Mouse (Mus musculus) myocyte (in vitro differentiated cells): ENCODE data around the gene Wrap53. TPM values are rescaled to one million over a fixed set of nuclear protein-coding genes. Genes with fewer than 3 reads are reported as not detected.

Source experiments
- H3K27me3 ChIP-seq: one replicate; pipeline ENCODE4 v1.6.1; 2011; ENCODE audit not compliant: control insufficient read depth, insufficient read depth, insufficient read length
- H3K36me3 ChIP-seq: one replicate; pipeline ENCODE4 v1.6.1; 2011; ENCODE audit not compliant: control insufficient read depth, insufficient read depth
- H3K4me2 ChIP-seq: one replicate; pipeline ENCODE4 v1.6.1; 2011; ENCODE audit warnings: low read depth, control low read depth
- H3K4me3 ChIP-seq: one replicate; pipeline ENCODE4 v1.5.1; 2011; ENCODE audit warnings: mild to moderate bottlenecking, control low read depth, moderate library complexity
- H3K79me2 ChIP-seq: one replicate; pipeline ENCODE4 v1.6.1; 2011; ENCODE audit not compliant: control insufficient read depth, insufficient read depth
- H3ac ChIP-seq: one replicate; pipeline ENCODE4 v1.6.1; 2011; ENCODE audit not compliant: control insufficient read depth, insufficient read length
- CEBPB ChIP-seq: IDR thresholded peaks from 2 replicates; pipeline ENCODE4 v1.6.1; 2011; ENCODE audit warnings: mild to moderate bottlenecking, moderate library complexity; ENCODE audit not compliant: poor library complexity, insufficient read depth, severe bottlenecking
- E2F4 ChIP-seq: IDR thresholded peaks from one replicate; pipeline ENCODE4 v1.6.1; 2011; ENCODE audit warnings: mild to moderate bottlenecking, control low read depth, moderate library complexity; ENCODE audit not compliant: insufficient read depth
- MAX ChIP-seq: IDR thresholded peaks from one replicate; pipeline ENCODE4 v1.6.1; 2011; ENCODE audit warnings: low read depth, mild to moderate bottlenecking, control low read depth
- MYOD1 ChIP-seq, 3 experiments: IDR thresholded peaks; one replicate each; pipeline ENCODE4 v1.6.1; 2011; ENCODE audit warnings: control low read depth in 2 of 3, low read depth in 2 of 3, mild to moderate bottlenecking in 2 of 3, moderate library complexity in 1 of 3; ENCODE audit not compliant: insufficient read length in 2 of 3, control insufficient read depth in 1 of 3
- MYOG ChIP-seq, 3 experiments: IDR thresholded peaks; one replicate each; pipeline ENCODE4 v1.6.1; 2011; ENCODE audit warnings: control low read depth in 2 of 3, low read depth in 2 of 3, mild to moderate bottlenecking in 2 of 3; ENCODE audit not compliant: insufficient read length in 2 of 3, control insufficient read depth in 1 of 3, insufficient read depth in 1 of 3
- POLR2A ChIP-seq: IDR thresholded peaks from one replicate; pipeline ENCODE4 v1.6.1; 2011; ENCODE audit warnings: low read depth, mild to moderate bottlenecking, control low read depth, moderate library complexity; ENCODE audit not compliant: insufficient read length
- POLR2AphosphoS2 ChIP-seq: IDR thresholded peaks from one replicate; pipeline ENCODE4 v1.6.1; 2011; ENCODE audit warnings: low read depth, control low read depth; ENCODE audit not compliant: insufficient read length
- REST ChIP-seq: IDR thresholded peaks from one replicate; pipeline ENCODE4 v1.6.1; 2011; ENCODE audit warnings: mild to moderate bottlenecking, control low read depth, moderate library complexity; ENCODE audit not compliant: insufficient read depth, insufficient read length
- SRF ChIP-seq: IDR thresholded peaks from one replicate; pipeline ENCODE4 v1.6.1; 2011; ENCODE audit warnings: low read depth; ENCODE audit not compliant: control insufficient read depth, insufficient read length
- TCF12 ChIP-seq: IDR thresholded peaks from one replicate; pipeline ENCODE4 v1.6.1; 2011; ENCODE audit warnings: mild to moderate bottlenecking, control low read depth; ENCODE audit not compliant: poor library complexity, insufficient read depth, severe bottlenecking
- TCF3 ChIP-seq: IDR thresholded peaks from one replicate; pipeline ENCODE4 v1.6.1; 2011; ENCODE audit warnings: low read depth, control low read depth; ENCODE audit not compliant: insufficient read length
- USF1 ChIP-seq: IDR thresholded peaks from one replicate; pipeline ENCODE4 v1.6.1; 2011; ENCODE audit warnings: low read depth, mild to moderate bottlenecking, control low read depth, moderate library complexity
- polyA plus RNA-seq: library from polyadenylated mRNA; unstranded; fragments of >200 nt; fragmentation: generic; extraction: Trizol; gene quantifications from one replicate; pipeline ENCODE4 v1.2.1, GENCODE M21; 2012; ENCODE audit warnings: missing spikeins

Wrap53 gene
- polyA plus RNA-seq, 1 experiment: 9.1 TPM

DNA sequence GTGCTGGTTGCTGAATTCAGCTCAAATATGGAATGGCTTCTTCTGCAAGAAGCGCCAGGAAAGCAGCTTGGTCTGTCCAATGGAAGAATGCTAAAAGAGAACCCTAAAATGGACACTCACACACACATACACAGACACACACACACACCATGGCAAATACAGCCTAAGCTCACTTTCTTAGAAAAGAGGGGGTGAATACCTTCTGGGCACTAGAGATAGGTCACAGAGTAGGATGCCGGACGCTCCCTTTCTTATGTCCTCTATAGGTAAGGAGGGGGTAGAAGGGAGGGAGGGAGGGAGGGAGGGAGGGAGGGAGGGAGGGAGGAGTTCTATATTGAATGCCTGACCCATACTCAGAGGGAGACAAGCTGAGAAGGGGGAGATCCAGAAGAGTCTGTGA lies 28.5 kb upstream of the Wrap53 start:
- H3K36me3 ChIP-seq: no peaks in the 10 kb centered on the region
- TF ChIP-seq E2F4 (no peak), POLR2A (no peak), TCF12 (no peak), SRF (no peak), TCF3 (no peak), USF1 (no peak), CEBPB (no peak), MYOG (IDR thresholded peaks at IDR 0.05; ENCODE audit: control insufficient read depth in 1 of 3, insufficient read depth in 1 of 3, insufficient read length in 2 of 3, low read depth in 2 of 3) (no peak), REST (no peak), MAX (no peak), MYOD1 (IDR thresholded peaks at IDR 0.05; ENCODE audit: control insufficient read depth in 1 of 3, insufficient read length in 2 of 3, low read depth in 2 of 3) (no peak), POLR2AphosphoS2 (no peak)
- no peak overlapping the region for H3ac ChIP-seq

DNA sequence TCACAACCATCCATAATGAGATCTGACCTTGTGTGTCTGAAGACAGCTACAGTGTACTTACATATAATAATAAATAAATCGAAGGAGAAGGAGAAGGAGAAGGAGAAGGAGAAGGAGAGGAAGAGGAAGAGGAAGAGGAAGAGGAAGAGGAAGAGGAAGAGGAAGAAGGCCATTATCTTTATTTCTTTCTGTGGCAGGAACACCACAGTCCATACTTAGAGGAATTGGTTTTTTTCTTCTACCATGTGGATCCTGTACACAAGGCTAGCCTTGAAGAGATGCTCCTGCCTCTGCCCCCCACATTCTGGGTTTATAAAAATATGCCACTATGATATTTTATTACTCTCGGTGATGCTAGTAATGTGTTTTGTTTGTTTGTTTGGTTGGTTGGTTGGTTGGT lies 26.8 kb upstream of the Wrap53 start:
- Histone ChIP-seq H3K4me2 (no peak overlapping the region), H3K79me2 (no peaks in the 10 kb centered on the region), H3K4me3 (no peak overlapping the region), H3K36me3 (no peaks in the 10 kb centered on the region), H3ac (no peak overlapping the region), H3K27me3 (peaks cover 27% of the 10 kb centered on the region)
- no peak for TF ChIP-seq E2F4
- TF ChIP-seq SRF: no peak
- TF ChIP-seq MAX: no peak

More for the DNA sequence above, 28.5 kb upstream of the Wrap53 start:
- peaks cover 24% of the 10 kb centered on the region for H3K27me3 ChIP-seq
- H3K4me2 ChIP-seq: no peak overlapping the region
- no peaks in the 10 kb centered on the region for H3K79me2 ChIP-seq
- H3K4me3 ChIP-seq: no peak overlapping the region

DNA sequence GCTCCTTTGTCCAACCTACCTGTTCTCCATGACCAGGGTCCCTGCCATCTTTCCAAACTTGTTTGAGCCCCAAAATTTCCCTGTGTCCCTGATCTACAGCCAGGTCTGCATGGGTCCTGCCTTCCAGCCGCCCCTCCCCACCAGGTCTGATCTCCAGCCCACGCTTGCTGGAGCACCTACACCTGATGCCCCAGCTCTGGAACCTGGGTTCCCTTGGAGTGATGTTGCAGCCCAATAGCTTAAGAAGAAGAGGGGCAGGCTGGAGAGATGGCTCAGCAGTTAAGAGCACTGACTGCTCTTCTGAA lies 26.4 kb upstream of the Wrap53 start:
- H3K36me3 ChIP-seq: no peaks in the 10 kb centered on the region
- H3K27me3 ChIP-seq: peaks cover 27% of the 10 kb centered on the region
- H3K4me3 ChIP-seq: peak overlapping the region; percentile 24
- TF ChIP-seq USF1: no peak
- no peak for TF ChIP-seq TCF12
- no peak for TF ChIP-seq MYOD1 (IDR thresholded peaks at IDR 0.05; ENCODE audit: control insufficient read depth in 1 of 3, insufficient read length in 2 of 3, low read depth in 2 of 3)
- TF ChIP-seq CEBPB: no peak
- no peak for TF ChIP-seq MYOG (IDR thresholded peaks at IDR 0.05; ENCODE audit: control insufficient read depth in 1 of 3, insufficient read depth in 1 of 3, insufficient read length in 2 of 3, low read depth in 2 of 3)
- no peak for TF ChIP-seq POLR2A
- TF ChIP-seq POLR2AphosphoS2: no peak
- no peak for TF ChIP-seq SRF
- no peak for TF ChIP-seq E2F4
- TF ChIP-seq REST: no peak
- no peak for TF ChIP-seq MAX
- TF ChIP-seq TCF3: no peak
- no peaks in the 10 kb centered on the region for H3K79me2 ChIP-seq
- H3K4me2 ChIP-seq: peak overlapping the region; percentile 99
- H3ac ChIP-seq: no peak overlapping the region

DNA sequence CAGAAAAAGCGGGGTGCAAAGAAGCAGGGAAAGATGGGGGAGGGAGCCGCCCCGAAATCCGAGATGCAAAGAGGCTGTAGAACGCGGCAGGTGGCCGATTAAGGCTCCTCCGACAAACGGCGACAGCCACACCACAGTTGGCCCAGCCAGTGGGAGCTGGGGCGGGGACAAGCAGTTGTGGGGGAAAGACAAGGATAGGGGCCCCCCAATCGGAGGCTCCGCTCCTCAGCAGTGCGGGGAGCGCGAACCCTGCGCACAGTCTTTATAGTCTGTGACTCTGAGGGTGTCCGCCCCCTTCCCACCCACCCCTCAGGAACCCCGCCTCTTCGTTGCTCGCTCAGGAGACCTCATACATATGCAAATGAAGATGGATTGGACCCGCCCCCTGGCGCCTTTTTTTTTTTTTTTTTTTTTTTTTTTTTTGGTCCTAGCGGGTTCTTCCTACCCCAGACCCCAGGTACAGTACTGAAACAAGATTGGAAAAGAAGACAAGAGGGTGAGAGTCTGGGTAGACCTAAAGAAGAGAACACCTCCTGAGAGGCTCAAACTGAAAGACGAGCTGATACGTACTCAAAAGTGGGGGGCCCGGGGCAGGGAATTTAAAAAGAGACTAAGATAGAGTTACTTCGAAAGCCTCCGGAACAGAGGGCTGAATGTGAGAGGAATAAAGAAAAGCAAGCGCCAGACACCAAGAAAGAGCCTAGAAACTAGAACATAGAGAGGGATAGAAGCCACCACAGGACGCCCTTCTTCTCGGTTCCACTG lies 25.9 kb upstream of the Wrap53 start, which contains the start of gene Atp1b2:
Atp1b2 (minus strand) TSS at position 217 of the 765 bp plus-strand sequence.
- Histone ChIP-seq H3K36me3 (no peaks in the 10 kb centered on the region), H3K4me2 (peak within 1 kb of the TSS; percentile 99), H3K4me3 (peak within 1 kb of the TSS; percentile 24), H3ac (peak within 1 kb of the TSS; percentile 10), H3K27me3 (peaks cover 27% of the 10 kb centered on the region), H3K79me2 (no peaks in the 10 kb centered on the region)
- peak in 1 of 3 experiments; percentile 55 for TF ChIP-seq MYOG (IDR thresholded peaks at IDR 0.05; ENCODE audit: control insufficient read depth in 1 of 3, insufficient read depth in 1 of 3, insufficient read length in 2 of 3, low read depth in 2 of 3)
- no peak for TF ChIP-seq TCF3
- peak in 2 of 3 experiments; percentile 18 to 59 for TF ChIP-seq MYOD1 (IDR thresholded peaks at IDR 0.05; ENCODE audit: control insufficient read depth in 1 of 3, insufficient read length in 2 of 3, low read depth in 2 of 3)
- TF ChIP-seq POLR2AphosphoS2: no peak
- TF ChIP-seq E2F4: no peak
- TF ChIP-seq USF1: no peak
- TF ChIP-seq POLR2A: peak; percentile 57

DNA sequence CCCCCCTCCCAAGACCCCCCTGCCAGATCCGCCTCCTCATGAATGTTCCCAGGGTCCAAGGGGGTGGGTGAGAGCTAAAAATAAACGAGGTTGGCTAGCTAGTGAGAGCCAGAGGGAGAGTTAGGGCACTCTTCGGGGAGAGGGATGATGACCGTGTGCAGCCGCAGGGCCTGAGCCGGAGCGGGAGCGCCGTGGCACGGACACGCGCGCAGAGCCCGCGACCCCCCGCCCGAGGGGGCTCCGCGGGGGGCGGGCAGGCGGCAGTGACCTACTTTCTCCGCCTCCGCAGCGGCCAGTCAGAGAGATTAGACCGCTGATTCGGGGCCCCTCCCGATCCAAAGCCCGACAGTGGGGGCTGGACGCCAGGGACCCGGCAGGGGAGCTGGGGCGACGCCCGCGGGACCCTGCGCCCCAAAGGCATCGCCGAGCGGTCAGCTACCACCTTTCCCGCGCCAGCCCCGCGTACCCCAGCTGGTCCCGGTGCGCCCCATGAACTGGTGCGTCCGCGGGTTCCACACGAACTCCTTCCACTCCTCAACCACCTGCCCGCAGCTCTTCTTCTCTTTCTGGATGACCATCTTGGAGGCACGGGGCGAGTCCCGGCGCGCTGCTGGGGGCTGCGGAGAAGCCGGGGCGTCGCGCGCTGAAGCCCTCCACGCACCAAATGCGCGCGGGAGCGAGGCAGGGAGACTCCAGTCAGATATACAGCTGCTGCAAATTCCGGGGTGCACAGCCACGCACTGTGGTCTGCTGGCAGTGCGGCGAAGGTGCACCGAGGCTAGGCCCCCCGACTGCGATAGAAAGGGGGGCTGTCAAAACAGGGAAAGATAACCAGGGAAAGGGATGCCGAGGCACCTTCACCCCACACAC lies 25.0 kb upstream of the Wrap53 start:
- H3K4me2 ChIP-seq: peak overlapping the region; percentile 99
- no peaks in the 10 kb centered on the region for H3K79me2 ChIP-seq
- peak overlapping the region; percentile 10 for H3ac ChIP-seq
- no peaks in the 10 kb centered on the region for H3K36me3 ChIP-seq
- peak overlapping the region; percentile 24 for H3K4me3 ChIP-seq
- H3K27me3 ChIP-seq: peaks cover 24% of the 10 kb centered on the region
- TF ChIP-seq MAX: no peak
- no peak for TF ChIP-seq E2F4
- TF ChIP-seq POLR2A: no peak
- no peak for TF ChIP-seq CEBPB
- TF ChIP-seq MYOD1 (IDR thresholded peaks at IDR 0.05; ENCODE audit: control insufficient read depth in 1 of 3, insufficient read length in 2 of 3, low read depth in 2 of 3): no peak
- TF ChIP-seq MYOG (IDR thresholded peaks at IDR 0.05; ENCODE audit: control insufficient read depth in 1 of 3, insufficient read depth in 1 of 3, insufficient read length in 2 of 3, low read depth in 2 of 3): no peak
- TF ChIP-seq SRF: no peak
- no peak for TF ChIP-seq TCF3
- TF ChIP-seq TCF12: no peak
- TF ChIP-seq POLR2AphosphoS2: no peak
- TF ChIP-seq USF1: no peak
- no peak for TF ChIP-seq REST
